Mouse (Mus musculus) liver, embryonic 16.5 days (tissue): ENCODE results near the gene Znrf2. TPM values are rescaled to one million over a fixed set of nuclear protein-coding genes. Genes with fewer than 3 reads are reported as not detected.

Experiments
- ATAC-seq: fragments of 200-750 bp; cut with Nextera tagmentation; 2 replicates; pipeline ENCODE4 v1.8.0; 2017; ENCODE audit warnings: low read depth, mild to moderate bottlenecking, moderate number of reproducible peaks, moderate library complexity
- H3K27ac ChIP-seq: fragments of 300-500 bp; sonication (generic); 2 replicates; pipeline ENCODE4 v1.5.1; 2014; ENCODE audit warnings: mild to moderate bottlenecking, low read length
- H3K27me3 ChIP-seq: fragments of 300-500 bp; sonication (generic); 2 replicates; pipeline ENCODE4 v1.6.1; 2014; ENCODE audit warnings: low read depth, low read length, mixed read lengths; ENCODE audit not compliant: control insufficient read depth, insufficient read depth
- H3K36me3 ChIP-seq: fragments of 300-500 bp; sonication (generic); 2 replicates; pipeline ENCODE4 v1.6.1; 2014; ENCODE audit warnings: mild to moderate bottlenecking; ENCODE audit not compliant: control insufficient read depth, insufficient read depth
- H3K4me1 ChIP-seq: fragments of 300-500 bp; sonication (generic); 2 replicates; pipeline ENCODE4 v1.6.1; 2014; ENCODE audit warnings: low read depth, low read length, mixed read lengths; ENCODE audit not compliant: control insufficient read depth
- H3K4me2 ChIP-seq: fragments of 300-500 bp; sonication (generic); 2 replicates; pipeline ENCODE4 v1.6.1; 2014; ENCODE audit warnings: low read depth, low read length, mixed read lengths
- H3K4me3 ChIP-seq: fragments of 300-500 bp; sonication (generic); 2 replicates; pipeline ENCODE4 v1.5.1; 2014; ENCODE audit warnings: low read depth, mild to moderate bottlenecking, low read length
- H3K9ac ChIP-seq: fragments of 300-500 bp; sonication (generic); 2 replicates; pipeline ENCODE4 v1.6.1; 2014; ENCODE audit warnings: low read depth, low read length
- H3K9me3 ChIP-seq: fragments of 300-500 bp; sonication (generic); replicated peaks from 2 replicates; pipeline ENCODE4 v1.6.1; 2016; ENCODE audit warnings: low read length; ENCODE audit not compliant: control insufficient read depth
- WGBS: fragments of 180-500 bp; shearing (Covaris S2); extraction: QIAGEN DNeasy Blood & Tissue Kit; methylation state at CpG from one replicate; pipeline ENCODE4 v1.1.7; 2014; ENCODE audit not compliant: insufficient replicate concordance; 5-methylcytosine and 5-hydroxymethylcytosine counted together
- polyA plus RNA-seq: library from polyadenylated mRNA; unstranded; fragments of >200 nt; fragmentation: Nextera tagmentation; extraction: Ambion mirVana; gene quantifications from 2 replicates; pipeline ENCODE4 v1.2.1, GENCODE M21; 2015

Znrf2 gene
- polyA plus RNA-seq, 1 experiment from 2014 or later: 1.8 TPM

DNA sequence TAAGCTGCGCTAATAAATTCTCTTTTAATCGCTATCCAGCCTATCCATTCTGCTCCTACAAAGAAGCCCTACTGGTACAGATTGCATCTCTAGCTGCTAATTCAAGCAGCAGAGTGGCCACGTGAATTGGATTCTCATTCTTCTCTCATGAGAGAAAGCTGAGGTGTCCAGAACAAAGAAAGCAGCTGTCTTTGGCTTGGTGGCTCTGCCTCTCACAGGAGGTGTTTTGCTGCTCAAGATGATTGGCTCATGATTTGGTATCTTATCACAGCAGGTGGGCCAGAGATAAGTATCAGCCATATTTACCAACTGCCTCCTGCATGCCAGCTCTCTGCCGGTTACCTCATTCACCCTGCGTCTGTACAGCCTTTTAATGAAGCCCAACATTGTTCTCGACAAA lies 34.8 kb upstream of the Znrf2 start:
- no peaks in the 10 kb centered on the region for H3K4me1 ChIP-seq
- H3K4me3 ChIP-seq: no peak overlapping the region
- H3K27ac ChIP-seq: no peak overlapping the region
- no peaks in the 10 kb centered on the region for H3K27me3 ChIP-seq
- ATAC-seq: no peak
- WGBS: 48% methylated on average over 6 of the region's 6 CpGs
- no peaks in the 10 kb centered on the region for H3K36me3 ChIP-seq
- H3K9me3 ChIP-seq: no peaks in the 10 kb centered on the region
- no peak overlapping the region for H3K9ac ChIP-seq
- H3K4me2 ChIP-seq: no peak overlapping the region

DNA sequence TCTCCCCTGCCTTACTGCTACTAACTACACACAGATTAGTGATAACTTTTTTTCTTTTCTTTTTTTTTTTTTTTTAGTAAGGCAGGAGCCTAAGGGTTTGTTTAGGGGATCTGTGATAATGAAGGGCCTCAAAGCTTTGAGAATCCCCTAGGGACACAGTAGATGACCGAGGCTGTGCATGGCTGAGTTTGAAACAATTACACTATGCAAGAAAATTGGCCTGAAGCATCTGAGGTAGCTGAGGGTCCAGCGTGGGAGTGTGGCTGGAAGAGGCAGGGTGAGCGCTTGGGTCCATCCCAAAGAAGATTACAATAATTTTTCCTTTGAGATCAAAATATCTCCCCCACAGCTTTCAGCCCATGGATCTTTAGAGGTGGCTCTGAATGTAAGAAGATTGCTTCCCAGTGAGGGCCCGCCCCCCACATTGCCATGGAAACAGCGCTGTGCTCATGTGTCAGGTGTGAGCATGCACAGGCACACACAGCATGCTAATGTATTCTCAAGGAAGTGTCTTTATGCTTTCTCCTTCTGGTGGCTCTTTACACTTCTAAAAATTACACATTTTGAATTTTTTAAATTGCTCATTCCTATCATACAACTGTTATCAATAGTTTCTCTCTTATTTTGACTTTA lies 31.5 kb upstream of the Znrf2 start:
- H3K4me1 ChIP-seq: peaks cover 4% of the 10 kb centered on the region; the same call in 1 of the 2 replicates

DNA sequence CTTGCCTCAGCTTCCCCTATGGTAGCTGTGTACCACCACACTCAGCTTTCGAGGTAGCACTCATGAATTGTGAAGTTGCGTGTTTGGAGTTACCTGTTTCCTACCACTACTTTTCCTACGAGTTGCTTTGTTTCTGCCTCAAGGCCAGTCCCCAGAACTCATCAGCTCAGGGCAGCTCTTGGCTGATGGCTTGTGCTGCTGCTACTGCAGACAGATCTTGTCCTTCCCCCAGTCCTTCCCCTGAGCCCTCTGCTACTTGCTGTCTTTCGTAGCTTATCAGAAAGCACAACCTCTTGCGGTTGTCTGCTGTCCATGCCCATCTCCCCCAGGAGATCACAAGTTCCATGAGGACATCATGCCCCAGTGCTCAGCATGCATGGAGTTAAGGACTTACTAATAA lies 29.9 kb upstream of the Znrf2 start:
- Histone ChIP-seq H3K4me3 (no peak overlapping the region), H3K4me1 (peaks cover 4% of the 10 kb centered on the region; the same call in 1 of the 2 replicates), H3K36me3 (no peaks in the 10 kb centered on the region), H3K27ac (no peak overlapping the region), H3K9ac (no peak overlapping the region), H3K27me3 (no peaks in the 10 kb centered on the region), H3K4me2 (no peak overlapping the region), H3K9me3 (no peaks in the 10 kb centered on the region)
- WGBS: 52% methylated on average over 5 of the region's 5 CpGs
- ATAC-seq: no peak

More for the DNA sequence above, 31.5 kb upstream of the Znrf2 start:
- Histone ChIP-seq H3K27me3 (no peaks in the 10 kb centered on the region), H3K9ac (no peak overlapping the region), H3K4me3 (no peak overlapping the region), H3K36me3 (no peaks in the 10 kb centered on the region), H3K9me3 (no peaks in the 10 kb centered on the region), H3K4me2 (no peak overlapping the region), H3K27ac (no peak overlapping the region)
- no peak for ATAC-seq
- 70% methylated on average over 5 of the region's 5 CpGs for WGBS

GRCm38 (mm10) chr6:54788493-54788892 lies 28.2 kb upstream of the Znrf2 start:
- no peaks in the 10 kb centered on the region for H3K36me3 ChIP-seq
- no peaks in the 10 kb centered on the region for H3K27me3 ChIP-seq
- no peak overlapping the region for H3K9ac ChIP-seq
- H3K4me1 ChIP-seq: peaks cover 4% of the 10 kb centered on the region; the same call in 1 of the 2 replicates
- 63% methylated on average over 6 of the region's 6 CpGs for WGBS
- no peak for ATAC-seq
- H3K27ac ChIP-seq: peak overlapping the region; percentile 29; the same call in 1 of the 2 replicates
- no peak overlapping the region for H3K4me3 ChIP-seq
- no peaks in the 10 kb centered on the region for H3K9me3 ChIP-seq
- no peak overlapping the region for H3K4me2 ChIP-seq

GRCm38 (mm10) chr6:54789139-54789538 lies 27.6 kb upstream of the Znrf2 start:
- Histone ChIP-seq H3K4me2 (no peak overlapping the region), H3K4me1 (peaks cover 4% of the 10 kb centered on the region; the same call in 1 of the 2 replicates), H3K27ac (peak overlapping the region; percentile 53), H3K36me3 (no peaks in the 10 kb centered on the region), H3K4me3 (no peak overlapping the region), H3K9me3 (no peaks in the 10 kb centered on the region), H3K27me3 (no peaks in the 10 kb centered on the region), H3K9ac (no peak overlapping the region)
- peak; percentile 74 for ATAC-seq
- 51% methylated on average over 4 of the region's 4 CpGs for WGBS

DNA sequence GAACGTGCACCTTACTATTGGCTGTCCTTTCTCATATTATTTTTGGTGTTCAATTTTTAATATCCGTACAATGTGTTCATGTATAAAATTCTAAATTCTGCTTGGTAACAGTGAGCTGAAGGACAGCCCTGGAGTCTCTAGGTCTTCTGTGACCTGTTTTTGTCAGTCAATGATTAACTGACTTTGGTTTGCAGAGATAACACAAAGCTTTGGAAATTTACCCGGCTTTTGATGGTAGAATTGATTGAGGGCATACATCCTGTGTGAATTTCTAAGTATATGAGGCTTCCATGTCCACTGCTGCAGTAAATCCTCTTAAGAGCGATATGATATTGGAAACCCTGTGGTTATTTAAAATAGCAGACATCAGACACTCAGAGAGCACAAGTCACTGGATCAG lies 26.6 kb upstream of the Znrf2 start:
- peak; percentile 47; the same call in 1 of the 2 replicates for ATAC-seq
- H3K4me3 ChIP-seq: no peak overlapping the region

GRCm38 (mm10) chr6:54793853-54794252 lies 22.9 kb upstream of the Znrf2 start:
- 59% methylated on average over 3 of the region's 3 CpGs for WGBS
- no peak for ATAC-seq

More for the DNA sequence above, 26.6 kb upstream of the Znrf2 start:
- Histone ChIP-seq H3K9ac (no peak overlapping the region), H3K9me3 (no peaks in the 10 kb centered on the region), H3K36me3 (no peaks in the 10 kb centered on the region), H3K4me1 (peaks cover 4% of the 10 kb centered on the region; the same call in 1 of the 2 replicates), H3K4me2 (no peak overlapping the region), H3K27me3 (no peaks in the 10 kb centered on the region), H3K27ac (peak overlapping the region; percentile 53)
- 48% methylated on average over 4 of the region's 4 CpGs for WGBS

DNA sequence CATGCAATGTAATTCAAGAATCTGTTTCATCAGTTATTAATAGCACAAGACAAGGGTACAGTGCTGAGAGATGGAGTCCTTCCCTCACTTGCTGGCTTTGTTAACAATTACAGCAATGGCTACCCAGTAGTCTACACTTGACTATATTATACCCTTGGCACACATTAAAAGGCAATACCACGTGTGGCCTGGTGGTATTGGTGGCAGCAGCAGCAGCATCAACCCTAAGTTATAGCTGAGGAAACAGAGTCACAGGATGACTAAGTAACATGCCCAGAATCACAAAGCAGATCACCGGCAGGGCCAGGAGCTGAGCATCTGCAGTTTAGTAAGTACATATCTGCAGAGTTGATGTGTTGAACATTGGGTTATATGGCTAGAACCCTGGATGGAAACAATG lies 22.3 kb upstream of the Znrf2 start:
- ATAC-seq: no peak
- Histone ChIP-seq H3K36me3 (no peaks in the 10 kb centered on the region), H3K9ac (no peak overlapping the region), H3K27ac (no peak overlapping the region), H3K9me3 (no peaks in the 10 kb centered on the region), H3K4me1 (peaks cover 2% of the 10 kb centered on the region; the same call in 1 of the 2 replicates), H3K27me3 (no peaks in the 10 kb centered on the region), H3K4me3 (no peak overlapping the region), H3K4me2 (no peak overlapping the region)
- WGBS: 51% methylated on average over 2 of the region's 2 CpGs

More at GRCm38 (mm10) chr6:54793853-54794252, 22.9 kb upstream of the Znrf2 start:
- Histone ChIP-seq H3K9me3 (no peaks in the 10 kb centered on the region), H3K36me3 (no peaks in the 10 kb centered on the region), H3K27me3 (no peaks in the 10 kb centered on the region), H3K9ac (no peak overlapping the region), H3K4me1 (peaks cover 2% of the 10 kb centered on the region; the same call in 1 of the 2 replicates), H3K4me3 (no peak overlapping the region), H3K27ac (no peak overlapping the region), H3K4me2 (no peak overlapping the region)

GRCm38 (mm10) chr6:54794991-54795390 lies 21.7 kb upstream of the Znrf2 start:
- Histone ChIP-seq H3K27me3 (no peaks in the 10 kb centered on the region), H3K4me2 (no peak overlapping the region), H3K4me1 (no peaks in the 10 kb centered on the region), H3K36me3 (no peaks in the 10 kb centered on the region), H3K4me3 (no peak overlapping the region), H3K9me3 (no peaks in the 10 kb centered on the region), H3K9ac (no peak overlapping the region), H3K27ac (no peak overlapping the region)
- ATAC-seq: no peak
- WGBS: 66% methylated on average over 5 of the region's 5 CpGs
